Mouse (Mus musculus) heart, embryonic 10.5 days (tissue): Measurements from ENCODE around the gene Krt82. TPM values are rescaled to one million over a fixed set of nuclear protein-coding genes. Genes with fewer than 3 reads are reported as not detected.

ENCODE experiments used
- DNase-seq: peaks from one replicate; pipeline ENCODE4 v3.0.0-alpha.2; 2017; ENCODE audit warnings: low spot score
- H3K27ac ChIP-seq: fragments of 300-500 bp; sonication (generic); 2 replicates; pipeline ENCODE4 v1.5.1; 2016; ENCODE audit warnings: mild to moderate bottlenecking
- H3K27me3 ChIP-seq: fragments of 300-500 bp; sonication (generic); 2 replicates; pipeline ENCODE4 v1.6.1; 2016; ENCODE audit warnings: mild to moderate bottlenecking; ENCODE audit not compliant: poor library complexity, insufficient read depth, severe bottlenecking
- H3K36me3 ChIP-seq: fragments of 300-500 bp; sonication (generic); 2 replicates; pipeline ENCODE4 v1.6.1; 2016; ENCODE audit warnings: mild to moderate bottlenecking, moderate library complexity
- H3K4me1 ChIP-seq: fragments of 300-500 bp; sonication (generic); 2 replicates; pipeline ENCODE4 v1.6.1; 2016; ENCODE audit warnings: mild to moderate bottlenecking
- H3K4me3 ChIP-seq: fragments of 300-500 bp; sonication (generic); 2 replicates; pipeline ENCODE4 v1.5.1; 2016; ENCODE audit warnings: mild to moderate bottlenecking, moderate library complexity
- H3K9me3 ChIP-seq: fragments of 300-500 bp; sonication (generic); 2 replicates; pipeline ENCODE4 v1.6.1; 2016; ENCODE audit warnings: mild to moderate bottlenecking, moderate library complexity
- WGBS: fragments of 180-500 bp; shearing (Covaris S2); methylation state at CpG from one replicate; pipeline ENCODE4 v1.1.7; 2016; 5-methylcytosine and 5-hydroxymethylcytosine counted together
- polyA plus RNA-seq: library from polyadenylated mRNA; unstranded; fragments of >200 nt; fragmentation: Nextera tagmentation; extraction: Ambion mirVana; gene quantifications from 2 replicates; pipeline ENCODE4 v1.2.1, GENCODE M21; 2016

Gene Krt82
- polyA plus RNA-seq, result not detected in 2 replicates

DNA sequence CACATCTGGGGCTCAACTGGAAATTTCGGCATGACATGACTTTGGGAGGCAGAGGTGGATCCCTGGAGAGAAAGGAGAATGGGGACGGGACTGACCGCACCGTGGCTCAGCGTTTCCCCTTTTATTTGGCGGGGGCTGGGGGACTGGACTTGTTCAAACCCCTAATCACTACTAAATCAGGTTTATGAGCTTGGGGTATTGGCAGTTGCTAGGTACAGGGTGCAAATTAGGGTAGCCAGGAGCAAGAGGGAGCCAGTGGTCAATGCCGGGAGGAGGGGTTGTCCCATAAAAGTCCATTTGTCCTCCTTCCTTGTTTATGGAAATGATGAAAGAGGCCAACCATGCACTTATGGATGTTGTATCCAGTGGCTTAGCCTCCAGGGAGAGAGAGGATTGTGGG lies at the start of gene Krt82:
Krt82 (minus strand) TSS at position 101 of the 400 bp plus-strand sequence.
- no peak for DNase-seq
- no peaks in the 10 kb centered on the region for H3K36me3 ChIP-seq
- no peaks in the 10 kb centered on the region for H3K9me3 ChIP-seq
- peaks cover 78% of the 10 kb centered on the region for H3K27me3 ChIP-seq
- H3K4me1 ChIP-seq, result peaks cover 10% of the 10 kb centered on the region
- H3K4me3 ChIP-seq, result no peak within 1 kb of the TSS
- H3K27ac ChIP-seq, result no peak within 1 kb of the TSS
- 79% methylated on average over 7 of the region's 7 CpGs for WGBS

- no peaks in the 10 kb centered on the region for H3K9me3 ChIP-seq
- no peak for DNase-seq
- no peaks in the 10 kb centered on the region for H3K27me3 ChIP-seq
- H3K27ac ChIP-seq, result no peak overlapping the region
- 71% methylated on average over 6 of the region's 6 CpGs for WGBS
- H3K4me3 ChIP-seq, result no peak overlapping the region
- peaks cover 4% of the 10 kb centered on the region; the same call in 1 of the 2 replicates for H3K4me1 ChIP-seq
- no peaks in the 10 kb centered on the region for H3K36me3 ChIP-seq
Measured at GRCm38 (mm10) chr15:101599123-101599522, 48.7 kb upstream of the Krt82 start.

GRCm38 (mm10) chr15:101588216-101588615 lies 37.7 kb upstream of the Krt82 start:
- peaks cover 6% of the 10 kb centered on the region; the same call in 1 of the 2 replicates for H3K4me1 ChIP-seq
- H3K27ac ChIP-seq, result no peak overlapping the region
- 77% methylated on average over 10 of the region's 10 CpGs for WGBS
- no peak overlapping the region for H3K4me3 ChIP-seq
- DNase-seq, result no peak
- H3K27me3 ChIP-seq, result peaks cover 18% of the 10 kb centered on the region; the same call in 1 of the 2 replicates
- H3K36me3 ChIP-seq, result no peaks in the 10 kb centered on the region
- no peaks in the 10 kb centered on the region for H3K9me3 ChIP-seq

DNA sequence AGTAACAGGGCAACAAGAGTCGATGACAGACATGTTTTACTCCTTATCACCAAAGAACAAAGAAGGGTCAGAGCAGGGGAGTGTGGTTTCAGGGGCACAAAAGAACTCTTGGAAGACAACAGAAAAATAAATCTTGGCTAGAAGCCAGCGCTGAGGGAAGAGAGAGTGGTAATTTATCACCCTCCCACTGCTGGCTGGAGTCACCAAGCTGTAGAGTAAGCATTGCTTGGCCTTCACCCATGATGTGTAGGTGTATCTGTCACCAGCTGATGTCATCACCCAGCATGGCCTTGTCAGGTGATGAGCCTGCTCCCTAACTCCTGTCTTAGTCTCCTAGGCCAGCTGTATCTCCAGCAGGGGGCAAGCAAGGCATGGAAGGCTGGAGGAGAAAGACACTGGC lies 34.0 kb upstream of the Krt82 start:
- DNase-seq, result no peak
- Histone ChIP-seq H3K27ac (no peak overlapping the region), H3K9me3 (no peaks in the 10 kb centered on the region), H3K36me3 (no peaks in the 10 kb centered on the region), H3K4me1 (peaks cover 6% of the 10 kb centered on the region; the same call in 1 of the 2 replicates), H3K27me3 (peaks cover 22% of the 10 kb centered on the region; the same call in 1 of the 2 replicates), H3K4me3 (no peak overlapping the region)
- 40% methylated on average over 2 of the region's 2 CpGs for WGBS

GRCm38 (mm10) chr15:101583211-101583965 lies 32.9 kb upstream of the Krt82 start:
- H3K4me3 ChIP-seq, result no peak overlapping the region
- peaks cover 6% of the 10 kb centered on the region; the same call in 1 of the 2 replicates for H3K4me1 ChIP-seq
- H3K36me3 ChIP-seq, result no peaks in the 10 kb centered on the region
- WGBS, result 74% methylated on average over 8 of the region's 8 CpGs
- no peaks in the 10 kb centered on the region for H3K9me3 ChIP-seq
- peaks cover 22% of the 10 kb centered on the region; the same call in 1 of the 2 replicates for H3K27me3 ChIP-seq
- no peak for DNase-seq
- no peak overlapping the region for H3K27ac ChIP-seq

DNA sequence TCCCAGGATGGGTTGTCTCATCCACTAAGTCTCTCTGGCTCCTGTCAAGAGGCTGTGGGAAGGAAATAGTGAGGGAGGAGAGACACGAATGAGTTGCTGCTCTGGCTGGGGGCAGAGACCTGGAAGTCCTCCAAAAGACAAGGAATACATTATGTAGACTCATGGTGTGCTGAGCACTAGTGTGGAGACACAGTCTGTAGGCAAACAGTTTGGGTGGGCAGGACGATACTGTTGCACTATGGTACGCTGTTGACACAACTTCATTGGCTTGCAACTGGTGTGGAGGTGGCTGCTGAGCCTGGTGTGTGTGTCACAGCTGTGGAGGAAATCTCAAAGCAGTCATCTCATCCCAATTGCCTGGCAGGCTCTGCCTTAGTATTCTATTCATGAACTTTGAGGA lies 31.2 kb upstream of the Krt82 start:
- Histone ChIP-seq H3K9me3 (no peaks in the 10 kb centered on the region), H3K4me3 (no peak overlapping the region), H3K36me3 (no peaks in the 10 kb centered on the region), H3K27me3 (peaks cover 7% of the 10 kb centered on the region; the same call in 1 of the 2 replicates), H3K4me1 (peaks cover 6% of the 10 kb centered on the region; the same call in 1 of the 2 replicates), H3K27ac (no peak overlapping the region)
- DNase-seq, result peak; percentile 58
- WGBS, result 78% methylated on average over 3 of the region's 3 CpGs

DNA sequence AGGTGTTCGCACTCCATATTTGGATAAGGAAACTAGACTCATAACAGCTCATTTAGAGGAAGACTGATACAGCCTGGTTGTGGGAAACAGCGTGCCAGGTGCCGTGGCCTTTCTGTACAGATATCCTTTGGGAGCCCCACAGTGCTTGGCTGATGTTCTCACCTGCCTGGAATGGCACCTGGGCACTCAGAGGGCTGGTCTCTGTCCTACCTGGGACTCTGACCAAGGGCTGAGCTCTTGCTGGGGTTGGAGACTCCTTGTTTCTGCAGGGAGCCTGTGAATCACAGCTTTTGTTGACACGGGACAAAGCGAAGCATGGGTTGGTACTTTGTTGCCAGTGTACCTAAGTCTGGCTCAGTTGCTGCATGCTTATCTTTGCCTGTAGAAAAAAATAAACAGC lies 25.0 kb upstream of the Krt82 start:
- Histone ChIP-seq H3K27me3 (peaks cover 21% of the 10 kb centered on the region), H3K36me3 (no peaks in the 10 kb centered on the region), H3K27ac (no peak overlapping the region), H3K4me3 (no peak overlapping the region), H3K4me1 (peaks cover 6% of the 10 kb centered on the region; the same call in 1 of the 2 replicates), H3K9me3 (no peaks in the 10 kb centered on the region)
- DNase-seq, result peak; percentile 70
- WGBS, result 64% methylated on average over 5 of the region's 5 CpGs

- WGBS, result 68% methylated on average over 15 of the region's 15 CpGs
- no peak within 1 kb of the TSS for H3K4me3 ChIP-seq
- H3K9me3 ChIP-seq, result no peaks in the 10 kb centered on the region
- H3K27me3 ChIP-seq, result peaks cover 34% of the 10 kb centered on the region
- peaks cover 7% of the 10 kb centered on the region; the same call in 1 of the 2 replicates for H3K4me1 ChIP-seq
- H3K27ac ChIP-seq, result no peak within 1 kb of the TSS
- DNase-seq, result peak; percentile 66
- H3K36me3 ChIP-seq, result no peaks in the 10 kb centered on the region
Measured at GRCm38 (mm10) chr15:101573796-101574345, 23.4 kb upstream of the Krt82 start, which contains the start of gene Krt75. TSS of gene Krt75 (minus strand) at chr15:101573904.

- Histone ChIP-seq H3K36me3 (no peaks in the 10 kb centered on the region), H3K4me1 (0 out of 2 replicates have a peak, but pooled peaks cover 3% of the 10 kb centered on the region), H3K27me3 (peaks cover 56% of the 10 kb centered on the region), H3K4me3 (no peak overlapping the region), H3K27ac (no peak overlapping the region), H3K9me3 (no peaks in the 10 kb centered on the region)
- DNase-seq, result no peak
- WGBS, result 32% methylated on average over 7 of the region's 7 CpGs
Measured at GRCm38 (mm10) chr15:101567780-101568179, 17.3 kb upstream of the Krt82 start.

DNA sequence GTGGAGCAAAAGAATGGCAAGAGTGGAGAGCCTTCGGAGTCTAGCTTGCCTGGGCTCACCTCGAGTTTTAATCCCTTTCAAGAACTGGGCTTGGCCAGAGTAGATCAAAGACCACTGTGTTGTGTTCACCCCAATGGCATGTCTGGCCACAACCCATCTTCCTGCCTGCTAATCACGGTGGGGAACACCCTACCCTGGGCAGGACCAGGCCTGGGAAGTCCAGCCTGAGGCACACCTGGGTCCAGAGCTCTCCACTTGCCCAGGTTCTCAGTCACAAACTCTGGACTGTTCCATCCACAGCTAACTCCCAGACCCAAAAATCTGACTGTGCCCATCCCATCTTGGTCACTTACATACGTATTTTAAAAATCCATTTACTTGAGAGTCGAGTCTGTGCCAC lies 12.4 kb upstream of the Krt82 start, which contains the start of gene Krt90:
Krt90 (minus strand) TSS at position 101 of the 400 bp plus-strand sequence.
- peaks cover 38% of the 10 kb centered on the region for H3K27me3 ChIP-seq
- no peaks in the 10 kb centered on the region for H3K9me3 ChIP-seq
- H3K4me3 ChIP-seq, result no peak within 1 kb of the TSS
- WGBS, result 57% methylated on average over 5 of the region's 5 CpGs
- H3K4me1 ChIP-seq, result peaks cover 9% of the 10 kb centered on the region
- no peaks in the 10 kb centered on the region for H3K36me3 ChIP-seq
- H3K27ac ChIP-seq, result no peak within 1 kb of the TSS
- DNase-seq, result no peak

DNA sequence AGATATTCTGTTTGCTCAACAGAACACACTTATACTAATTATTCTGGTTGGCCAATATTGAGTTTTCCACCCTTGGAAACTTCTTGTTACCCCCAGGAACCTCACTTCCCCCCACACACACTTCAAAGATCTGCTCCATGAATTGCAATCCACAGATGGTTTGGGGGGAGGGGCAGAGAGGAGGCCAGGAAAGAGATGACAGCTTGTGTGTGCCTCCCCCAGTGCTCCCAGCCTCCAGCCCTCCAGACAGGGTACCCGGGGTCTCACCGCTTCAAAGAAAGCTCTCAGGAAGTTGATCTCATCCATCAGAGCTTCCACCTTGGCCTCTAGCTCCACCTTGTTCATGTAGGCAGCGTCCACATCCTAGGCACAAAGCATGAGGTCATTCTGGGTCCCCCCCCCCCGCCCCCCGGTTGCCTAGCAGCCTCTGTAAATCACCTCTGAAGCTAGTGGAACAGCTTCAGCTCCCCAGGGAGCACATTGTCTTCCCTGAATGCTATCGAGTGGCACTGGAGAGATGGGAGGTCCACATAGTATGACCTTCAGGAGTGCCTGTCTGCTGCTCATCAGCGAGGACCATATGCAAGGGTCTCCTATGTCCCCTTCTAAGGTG lies 7.7 kb upstream of the Krt82 start:
- WGBS, result 13% methylated on average over 7 of the region's 7 CpGs
- no peak for DNase-seq
- Histone ChIP-seq H3K27me3 (peaks cover 47% of the 10 kb centered on the region), H3K4me1 (peaks cover 13% of the 10 kb centered on the region), H3K4me3 (no peak overlapping the region), H3K9me3 (no peaks in the 10 kb centered on the region), H3K36me3 (no peaks in the 10 kb centered on the region), H3K27ac (no peak overlapping the region)

DNA sequence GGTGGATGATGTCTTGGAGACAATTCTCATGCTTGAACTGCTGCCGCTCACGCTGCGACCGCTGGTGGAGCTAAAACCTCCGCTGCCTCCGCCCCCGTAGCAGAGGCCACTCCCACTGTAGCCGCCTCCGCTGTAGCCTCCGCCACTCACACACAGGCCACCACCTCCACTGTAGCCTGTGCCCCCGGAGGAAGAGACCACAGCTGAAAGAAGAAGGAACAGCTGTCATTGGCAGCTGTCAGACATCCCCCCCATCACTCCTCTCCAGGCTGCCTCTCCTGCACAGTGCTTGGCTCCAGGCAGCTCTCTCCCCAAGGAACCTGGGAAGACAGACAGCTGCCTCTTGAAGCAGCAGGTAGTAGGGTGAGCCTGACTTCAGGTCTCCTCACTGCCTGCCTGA lies 2.7 kb upstream of the Krt82 start:
- H3K4me1 ChIP-seq, result peaks cover 14% of the 10 kb centered on the region
- DNase-seq, result no peak
- H3K4me3 ChIP-seq, result peak overlapping the region; percentile 36
- H3K27ac ChIP-seq, result no peak overlapping the region
- no peaks in the 10 kb centered on the region for H3K36me3 ChIP-seq
- 0% methylated on average over 11 of the region's 11 CpGs for WGBS
- peaks cover 66% of the 10 kb centered on the region for H3K27me3 ChIP-seq
- H3K9me3 ChIP-seq, result no peaks in the 10 kb centered on the region

- no peak for DNase-seq
- Histone ChIP-seq H3K36me3 (no peaks in the 10 kb centered on the region), H3K4me1 (peaks cover 10% of the 10 kb centered on the region), H3K27me3 (peaks cover 75% of the 10 kb centered on the region), H3K4me3 (no peak overlapping the region), H3K9me3 (no peaks in the 10 kb centered on the region), H3K27ac (no peak overlapping the region)
- WGBS, result 79% methylated on average over 8 of the region's 8 CpGs
Measured at GRCm38 (mm10) chr15:101552188-101552587, 1.7 kb upstream of the Krt82 start.
